Mouse (Mus musculus): ENCODE measurements around the gene Kif9. TPM values are rescaled to one million over a fixed set of nuclear protein-coding genes. Genes with fewer than 3 reads are reported as not detected.

Gene Kif9
- polyA plus RNA-seq, 2 experiments = 0.10 to 0.19 TPM

GRCm38 (mm10) chr9:110440559-110440958, 36.2 kb upstream of the Kif9 start:
- no peaks in the 10 kb centered on the region for H3K27me3 ChIP-seq (ENCODE audit: control insufficient read depth, insufficient read depth, low read length)
- 27% methylated on average over 6 of the region's 6 CpGs for WGBS (ENCODE audit: insufficient replicate concordance)
- TF ChIP-seq EP300 (IDR thresholded peaks at IDR 0.05; ENCODE audit: low read depth) (no peak), CTCF (IDR thresholded peaks at IDR 0.05; ENCODE audit: low read depth) (no peak)
- no peak overlapping the region for H3K4me2 ChIP-seq (ENCODE audit: low read depth)
- DNase-seq (ENCODE audit: low read depth in 3 of 3, low spot score in 3 of 3) (no peak), ATAC-seq (ENCODE audit: insufficient read depth) (peak; percentile 51; the same call in 1 of the 2 replicates)
- no peaks in the 10 kb centered on the region for H3K9me3 ChIP-seq (ENCODE audit: control insufficient read depth, low read length)
- no peak overlapping the region for H3K9ac ChIP-seq (replicated peaks)
- peaks cover 0 to 8% of the 10 kb centered on the region in 2 experiments; a peak in 1 of 4 replicates for H3K4me1 ChIP-seq (replicated peaks; ENCODE audit: control insufficient read depth in 2 of 2, insufficient read depth in 2 of 2, low read length in 1 of 2)
- H3K27ac ChIP-seq = no peak overlapping the region
- no peak overlapping the region for H3K4me3 ChIP-seq (ENCODE audit: insufficient read depth in 1 of 2, low read depth in 2 of 2, low read length in 2 of 2)
- H3K36me3 ChIP-seq (replicated peaks; ENCODE audit: control insufficient read depth, insufficient read depth, low read depth) = no peaks in the 10 kb centered on the region

- H3K4me1 ChIP-seq (replicated peaks; ENCODE audit: control insufficient read depth in 2 of 2, insufficient read depth in 2 of 2, low read length in 1 of 2) = peaks cover 0 to 3% of the 10 kb centered on the region in 2 experiments; a peak in 1 of 4 replicates
- no peak overlapping the region for H3K4me2 ChIP-seq (ENCODE audit: low read depth)
- no peak overlapping the region for H3K9ac ChIP-seq (replicated peaks)
- WGBS (ENCODE audit: insufficient replicate concordance) = 68% methylated on average over 15 of the region's 15 CpGs
- no peaks in the 10 kb centered on the region for H3K27me3 ChIP-seq (ENCODE audit: control insufficient read depth, insufficient read depth, low read length)
- no peak overlapping the region for H3K4me3 ChIP-seq (ENCODE audit: insufficient read depth in 1 of 2, low read depth in 2 of 2, low read length in 2 of 2)
- no peak for DNase-seq (ENCODE audit: low read depth in 3 of 3, low spot score in 3 of 3)
- ATAC-seq (ENCODE audit: insufficient read depth) = no peak; the same call in 1 of the 2 replicates
- no peaks in the 10 kb centered on the region; the same call in 1 of the 2 replicates for H3K36me3 ChIP-seq (replicated peaks; ENCODE audit: control insufficient read depth, insufficient read depth, low read depth)
- H3K27ac ChIP-seq = no peak overlapping the region
- H3K9me3 ChIP-seq (ENCODE audit: control insufficient read depth, low read length) = no peaks in the 10 kb centered on the region
- TF ChIP-seq EP300 (IDR thresholded peaks at IDR 0.05; ENCODE audit: low read depth) = no peak
- no peak for TF ChIP-seq CTCF (IDR thresholded peaks at IDR 0.05; ENCODE audit: low read depth)
Measured at GRCm38 (mm10) chr9:110448356-110448755, 28.4 kb upstream of the Kif9 start.

GRCm38 (mm10) chr9:110448857-110449617, 27.7 kb upstream of the Kif9 start:
- TF ChIP-seq EP300 (IDR thresholded peaks at IDR 0.05; ENCODE audit: low read depth) = no peak
- peak; percentile 83 for TF ChIP-seq CTCF (IDR thresholded peaks at IDR 0.05; ENCODE audit: low read depth)
- ATAC-seq (ENCODE audit: insufficient read depth) = peak; percentile 62
- Histone ChIP-seq H3K4me3 (ENCODE audit: insufficient read depth in 1 of 2, low read depth in 2 of 2, low read length in 2 of 2) (no peak overlapping the region), H3K9ac (replicated peaks) (no peak overlapping the region), H3K4me2 (ENCODE audit: low read depth) (no peak overlapping the region), H3K4me1 (replicated peaks; ENCODE audit: control insufficient read depth in 2 of 2, insufficient read depth in 2 of 2, low read length in 1 of 2) (peaks cover 0 to 3% of the 10 kb centered on the region in 2 experiments; a peak in 1 of 4 replicates), H3K9me3 (ENCODE audit: control insufficient read depth, low read length) (no peaks in the 10 kb centered on the region), H3K36me3 (replicated peaks; ENCODE audit: control insufficient read depth, insufficient read depth, low read depth) (no peaks in the 10 kb centered on the region; the same call in 1 of the 2 replicates), H3K27ac (no peak overlapping the region), H3K27me3 (ENCODE audit: control insufficient read depth, insufficient read depth, low read length) (no peaks in the 10 kb centered on the region)
- peak; percentile 61 to 71 (median 64) for DNase-seq (ENCODE audit: low read depth in 3 of 3, low spot score in 3 of 3)
- 15% methylated on average over 11 of the region's 11 CpGs for WGBS (ENCODE audit: insufficient replicate concordance)

GRCm38 (mm10) chr9:110452523-110452922, 24.2 kb upstream of the Kif9 start:
- no peak for TF ChIP-seq EP300 (IDR thresholded peaks at IDR 0.05; ENCODE audit: low read depth)
- TF ChIP-seq CTCF (IDR thresholded peaks at IDR 0.05; ENCODE audit: low read depth) = no peak
- WGBS (ENCODE audit: insufficient replicate concordance) = 29% methylated on average over 3 of the region's 3 CpGs
- H3K27me3 ChIP-seq (ENCODE audit: control insufficient read depth, insufficient read depth, low read length) = no peaks in the 10 kb centered on the region
- no peaks in the 10 kb centered on the region for H3K9me3 ChIP-seq (ENCODE audit: control insufficient read depth, low read length)
- DNase-seq (ENCODE audit: low read depth in 3 of 3, low spot score in 3 of 3) (no peak), ATAC-seq (ENCODE audit: insufficient read depth) (no peak)
- no peak overlapping the region for H3K4me3 ChIP-seq (ENCODE audit: insufficient read depth in 1 of 2, low read depth in 2 of 2, low read length in 2 of 2)
- H3K9ac ChIP-seq (replicated peaks) = no peak overlapping the region
- no peak overlapping the region for H3K4me2 ChIP-seq (ENCODE audit: low read depth)
- H3K4me1 ChIP-seq (replicated peaks; ENCODE audit: control insufficient read depth in 2 of 2, insufficient read depth in 2 of 2, low read length in 1 of 2) = peaks cover 0 to 3% of the 10 kb centered on the region in 2 experiments; a peak in 1 of 4 replicates
- no peak overlapping the region for H3K27ac ChIP-seq
- no peaks in the 10 kb centered on the region; the same call in 1 of the 2 replicates for H3K36me3 ChIP-seq (replicated peaks; ENCODE audit: control insufficient read depth, insufficient read depth, low read depth)

- 68% methylated on average over 3 of the region's 3 CpGs for WGBS (ENCODE audit: insufficient replicate concordance)
- Histone ChIP-seq H3K9me3 (ENCODE audit: control insufficient read depth, low read length) (no peaks in the 10 kb centered on the region), H3K4me1 (replicated peaks; ENCODE audit: control insufficient read depth in 2 of 2, insufficient read depth in 2 of 2, low read length in 1 of 2) (peaks cover 0 to 19% of the 10 kb centered on the region in 2 experiments; a peak in 3 of 4 replicates), H3K4me2 (ENCODE audit: low read depth) (no peak overlapping the region), H3K27me3 (ENCODE audit: control insufficient read depth, insufficient read depth, low read length) (no peaks in the 10 kb centered on the region), H3K4me3 (ENCODE audit: insufficient read depth in 1 of 2, low read depth in 2 of 2, low read length in 2 of 2) (no peak overlapping the region), H3K27ac (no peak overlapping the region), H3K36me3 (replicated peaks; ENCODE audit: control insufficient read depth, insufficient read depth, low read depth) (no peaks in the 10 kb centered on the region), H3K9ac (replicated peaks) (no peak overlapping the region)
- DNase-seq (ENCODE audit: low read depth in 3 of 3, low spot score in 3 of 3) = no peak
- no peak for ATAC-seq (ENCODE audit: insufficient read depth)
- TF ChIP-seq EP300 (IDR thresholded peaks at IDR 0.05; ENCODE audit: low read depth) = no peak
- no peak for TF ChIP-seq CTCF (IDR thresholded peaks at IDR 0.05; ENCODE audit: low read depth)
Measured at GRCm38 (mm10) chr9:110457926-110458325, 18.8 kb upstream of the Kif9 start.

Data from liver, embryonic 14.5 days (tissue).